Mouse (Mus musculus) embryo, embryonic 9.5 days (tissue): ENCODE results near the gene Aldh16a1.
A peak's percentile ranks its signal among the peaks of the same experiment; 100 is the strongest.
"Not testable (repeated sequence)": the region's sequence is repeated elsewhere in the genome, so short reads cannot be mapped to it uniquely, and the experiment has no call there.

ENCODE experiments used
- DNase-seq: peaks from one replicate; pipeline ENCODE4 v3.0.0-alpha.2; 2017; ENCODE audit errors: extremely low spot score

Gene Aldh16a1

DNA sequence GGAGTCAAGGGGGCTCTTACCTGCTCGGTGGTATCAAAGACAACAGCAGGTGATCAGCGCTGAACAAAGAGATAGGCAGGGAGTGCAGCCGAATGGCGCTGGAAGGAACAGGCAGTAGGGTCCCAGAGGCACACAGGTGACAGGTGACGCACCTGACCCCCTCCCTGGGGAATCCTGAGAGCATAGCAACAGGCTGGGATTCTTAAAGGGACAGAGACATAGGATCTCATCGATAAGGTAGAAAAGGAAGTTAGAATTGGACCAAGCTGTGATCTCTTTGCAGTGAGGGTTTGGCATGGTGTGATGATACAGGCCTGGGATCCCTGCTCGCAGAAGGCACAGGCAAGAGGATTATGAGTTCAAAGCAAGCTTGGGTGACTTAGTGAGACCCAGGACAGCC, 25.1 kb upstream of the Aldh16a1 start, which contains the start of gene Gfy:
Gene Gfy, minus strand, starts transcription at position 101 of the 400 bp plus-strand sequence.
- no peak for DNase-seq

DNA sequence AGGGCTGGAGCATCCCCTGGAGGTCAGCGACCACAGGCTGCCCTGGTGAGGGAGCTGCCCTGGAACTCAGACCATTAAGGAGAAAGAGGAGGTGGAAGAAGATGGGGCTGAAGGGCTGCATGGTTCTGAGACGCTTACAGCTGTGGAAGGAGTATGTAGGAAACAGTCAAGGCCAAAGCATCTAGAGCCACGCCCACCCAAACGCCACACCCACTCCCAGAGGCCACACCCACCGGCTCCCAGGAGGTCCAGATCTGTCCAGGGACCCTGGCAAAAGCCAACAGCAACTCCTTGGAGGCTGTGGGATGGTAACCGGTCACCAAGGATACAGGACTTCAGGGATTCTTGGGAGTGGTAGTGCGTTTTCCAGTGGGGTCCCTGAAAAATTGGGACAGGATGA, 24.2 kb upstream of the Aldh16a1 start:
- no peak for DNase-seq

DNA sequence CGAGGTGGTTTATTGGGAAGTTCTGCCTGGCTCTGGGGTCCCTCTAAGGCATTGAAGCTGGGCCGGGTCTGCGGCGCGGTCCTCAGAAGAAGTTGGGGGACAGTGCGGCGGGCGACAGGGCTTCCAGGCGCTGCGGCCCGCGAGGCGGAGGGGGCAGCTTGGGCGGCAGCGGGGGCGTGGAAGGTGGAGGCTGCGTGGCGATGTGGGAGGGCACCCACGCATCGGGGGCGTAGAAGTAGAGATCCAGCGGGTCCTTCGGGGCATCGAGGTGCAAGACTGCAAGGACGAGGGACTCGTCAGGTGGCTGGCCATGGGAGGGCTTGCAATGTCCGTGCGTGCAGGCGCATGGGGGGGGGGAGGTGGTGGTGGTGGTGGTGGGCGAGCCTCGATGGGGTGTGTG, 22.0 kb upstream of the Aldh16a1 start:
- no peak for DNase-seq

DNA sequence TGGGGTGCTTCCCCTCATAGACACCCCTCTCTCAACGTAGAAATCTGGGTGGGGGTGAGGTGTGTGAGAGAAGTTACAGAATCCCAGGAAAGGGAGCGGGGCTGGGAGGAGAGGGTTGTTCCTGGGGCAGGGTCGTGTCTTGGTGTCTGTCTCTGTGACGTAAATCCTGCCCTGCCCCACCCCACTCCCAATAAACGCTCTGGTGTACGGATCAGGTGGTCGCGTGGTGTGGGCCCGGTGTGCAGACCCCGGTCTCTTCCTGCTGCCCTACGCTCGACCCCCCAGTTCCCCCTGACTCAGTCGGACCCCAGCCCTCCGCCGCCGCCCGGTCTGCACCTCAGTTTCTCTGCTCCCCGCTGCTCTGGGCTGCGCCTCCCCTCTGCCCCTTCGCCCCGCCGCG, 21.5 kb upstream of the Aldh16a1 start:
- DNase-seq = no peak

DNA sequence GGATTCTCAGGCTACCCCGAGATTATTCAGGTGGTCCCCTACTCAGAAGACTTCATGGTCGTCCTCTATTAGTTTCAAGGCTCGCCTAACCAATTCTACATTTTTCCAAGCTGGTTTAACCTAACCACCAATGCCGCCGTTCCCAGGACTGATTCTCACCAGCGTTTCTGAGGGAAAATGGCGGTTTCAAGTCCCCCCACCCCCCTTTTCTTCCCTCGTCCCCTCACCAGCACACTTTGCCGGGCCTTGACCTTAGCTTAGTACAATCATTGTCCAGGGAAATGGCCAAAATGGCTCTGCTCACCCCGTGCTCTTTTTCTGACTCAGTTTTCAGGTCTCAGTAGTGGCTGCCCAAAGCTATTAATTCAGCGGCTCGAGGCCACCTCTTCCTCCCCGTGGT, 21.0 kb upstream of the Aldh16a1 start:
- DNase-seq = no peak

DNA sequence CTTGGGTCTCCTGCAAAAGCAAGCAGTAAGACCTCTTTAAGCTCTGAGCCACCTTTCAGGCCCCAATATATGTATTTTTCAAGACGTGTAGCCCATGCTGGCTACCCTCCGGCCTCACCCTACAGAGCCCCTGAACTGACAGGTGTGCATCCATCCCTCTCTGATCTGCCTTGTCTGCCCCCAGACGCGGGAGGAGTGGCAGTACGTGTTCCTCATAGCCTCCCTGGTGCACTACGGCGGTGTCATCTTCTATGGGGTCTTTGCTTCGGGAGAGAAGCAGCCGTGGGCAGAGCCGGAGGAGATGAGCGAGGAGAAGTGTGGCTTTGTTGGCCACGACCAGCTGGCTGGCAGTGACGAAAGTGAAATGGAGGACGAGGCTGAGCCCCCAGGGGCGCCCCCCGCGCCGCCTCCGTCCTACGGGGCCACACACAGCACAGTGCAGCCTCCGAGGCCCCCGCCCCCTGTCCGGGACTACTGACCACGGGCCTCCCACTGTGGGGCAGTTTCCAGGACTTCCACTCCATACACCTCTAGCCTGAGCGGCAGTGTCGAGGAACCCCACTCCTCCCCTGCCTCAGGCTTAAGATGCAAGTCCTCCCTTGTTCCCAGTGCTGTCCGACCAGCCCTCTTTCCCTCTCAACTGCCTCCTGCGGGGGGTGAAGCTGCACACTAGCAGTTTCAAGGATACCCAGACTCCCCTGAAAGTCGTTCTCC, 20.3 kb upstream of the Aldh16a1 start:
- DNase-seq = no peak

DNA sequence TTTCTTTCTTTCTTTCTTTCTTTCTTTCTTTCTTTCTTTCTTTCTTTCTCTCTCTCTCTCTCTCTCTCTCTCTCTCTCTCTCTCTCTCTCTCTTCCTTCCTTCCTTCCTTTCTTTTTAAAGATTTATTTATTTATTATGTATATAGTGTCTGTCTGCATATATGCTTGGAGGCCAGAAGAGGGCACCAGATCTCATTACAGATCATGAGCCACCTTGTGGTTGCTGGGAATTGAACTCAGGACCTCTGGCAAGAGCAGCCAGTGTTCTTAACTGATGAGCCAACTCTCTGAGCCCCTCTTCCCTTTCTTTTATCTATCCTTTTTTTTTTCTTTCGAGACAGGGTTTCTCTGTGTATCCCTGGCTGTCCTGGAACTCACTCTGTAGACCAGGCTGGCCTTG, 19.4 kb upstream of the Aldh16a1 start:
- not testable (repeated sequence) for DNase-seq

DNA sequence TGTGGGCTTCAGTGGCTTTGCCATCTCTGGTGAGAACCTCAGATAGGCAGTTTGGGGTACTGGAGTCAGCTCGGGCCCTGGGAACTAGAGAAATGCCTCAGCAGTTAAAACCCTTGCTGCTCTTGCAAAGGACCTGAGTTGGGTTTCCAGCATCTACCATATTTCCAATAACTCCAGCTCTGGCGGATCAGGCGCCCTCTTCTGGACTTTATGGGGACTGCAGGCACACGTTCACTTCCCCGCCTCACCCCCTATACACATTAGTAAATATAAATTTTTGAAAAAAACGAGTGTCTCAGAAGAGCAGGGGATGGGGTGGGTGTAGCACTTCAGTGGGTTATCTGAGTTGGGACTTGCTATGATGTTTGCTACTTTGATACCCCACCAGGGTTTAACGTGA, 18.6 kb upstream of the Aldh16a1 start:
- DNase-seq = no peak

DNA sequence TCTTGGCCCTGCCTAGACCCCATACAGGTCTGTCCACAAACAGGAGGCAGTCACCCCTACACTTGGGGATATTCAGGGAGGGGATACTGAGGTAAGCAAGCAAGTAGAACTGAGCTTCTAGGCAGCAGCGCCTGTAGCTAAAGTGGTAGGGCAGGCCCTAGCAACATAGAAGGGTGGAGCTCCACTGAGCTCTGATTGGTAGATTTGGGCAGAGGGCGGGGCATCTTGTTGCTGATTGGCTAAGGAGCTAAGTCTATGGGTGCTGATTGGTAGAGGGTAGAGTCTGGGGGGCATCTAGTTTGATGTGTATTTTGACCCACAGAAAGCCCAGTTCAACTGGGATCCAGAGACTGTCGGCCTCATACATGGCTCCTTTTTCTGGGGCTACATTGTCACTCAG, 15.1 kb upstream of the Aldh16a1 start:
- no peak for DNase-seq

DNA sequence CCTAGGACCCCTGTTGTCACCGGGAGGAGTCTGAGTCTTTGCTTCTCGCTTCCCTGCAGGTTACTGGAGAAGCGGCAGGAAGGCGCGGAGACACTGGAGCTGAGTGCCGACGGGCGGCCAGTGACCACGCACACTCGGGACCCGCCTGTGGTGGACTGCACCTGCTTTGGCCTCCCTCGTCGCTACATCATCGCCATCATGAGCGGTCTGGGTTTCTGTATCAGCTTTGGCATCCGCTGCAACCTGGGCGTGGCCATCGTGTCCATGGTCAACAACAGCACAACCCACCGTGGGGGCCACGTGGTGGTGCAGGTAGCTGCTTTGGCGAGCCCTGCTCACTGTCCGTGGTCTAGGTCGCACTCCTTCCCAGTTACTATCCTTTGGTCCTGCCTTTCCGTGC, 14.3 kb upstream of the Aldh16a1 start:
- no peak for DNase-seq

DNA sequence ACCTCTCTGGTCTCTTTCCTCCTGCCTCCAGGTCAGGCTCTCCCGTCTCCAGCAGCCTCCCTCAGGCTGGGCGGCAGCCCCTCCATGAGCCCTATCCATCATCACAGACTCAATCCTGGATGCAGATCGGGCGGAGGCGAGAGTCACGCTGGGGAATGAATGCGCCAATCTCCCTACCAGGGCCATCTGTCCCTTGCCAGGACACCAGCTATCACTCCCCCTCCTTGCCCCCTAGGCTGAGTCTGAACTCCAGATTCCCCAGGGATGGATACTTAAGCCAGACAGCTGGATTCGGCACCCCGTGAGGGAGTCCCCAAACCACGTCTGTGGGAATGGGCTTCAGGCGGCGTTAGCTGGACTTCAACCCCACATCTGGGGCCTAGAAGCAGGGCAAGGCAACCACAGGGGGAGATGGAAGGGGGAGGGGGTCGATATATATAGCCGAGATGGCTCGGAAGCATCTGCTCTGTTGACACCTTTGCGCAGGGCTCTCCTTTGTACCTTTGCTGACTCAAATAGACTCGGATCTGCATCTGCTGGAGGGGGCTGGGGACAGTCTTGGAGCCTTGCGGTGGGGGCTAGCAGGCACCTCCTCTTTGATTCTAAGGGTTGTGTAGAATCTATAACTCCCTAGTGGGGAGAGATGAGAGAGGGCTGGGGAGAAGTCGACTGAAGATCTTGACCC, 13.5 kb upstream of the Aldh16a1 start:
- DNase-seq = no peak

DNA sequence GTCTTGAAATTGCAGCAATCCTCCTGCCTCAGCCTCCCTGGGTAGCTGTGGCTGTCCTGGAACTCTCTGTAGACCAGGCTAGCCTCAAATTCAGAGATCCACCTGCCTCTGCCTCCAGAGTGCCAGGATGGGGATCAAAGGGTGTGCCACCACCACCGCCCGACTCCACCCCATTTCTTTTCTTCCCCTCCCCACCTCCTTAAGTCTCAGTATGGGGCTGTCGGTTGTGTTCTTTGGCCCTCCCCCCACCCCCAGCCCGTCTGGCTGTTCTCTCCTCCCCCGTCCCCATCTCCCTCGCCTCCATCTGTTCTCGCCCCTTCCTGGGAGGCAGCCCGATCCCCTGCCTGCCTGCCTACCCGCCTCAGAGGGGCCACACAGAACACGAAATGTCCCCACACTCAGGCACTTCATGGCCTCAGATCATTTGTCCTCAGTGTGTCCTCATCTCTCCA, 12.6 kb upstream of the Aldh16a1 start:
- no peak for DNase-seq

DNA sequence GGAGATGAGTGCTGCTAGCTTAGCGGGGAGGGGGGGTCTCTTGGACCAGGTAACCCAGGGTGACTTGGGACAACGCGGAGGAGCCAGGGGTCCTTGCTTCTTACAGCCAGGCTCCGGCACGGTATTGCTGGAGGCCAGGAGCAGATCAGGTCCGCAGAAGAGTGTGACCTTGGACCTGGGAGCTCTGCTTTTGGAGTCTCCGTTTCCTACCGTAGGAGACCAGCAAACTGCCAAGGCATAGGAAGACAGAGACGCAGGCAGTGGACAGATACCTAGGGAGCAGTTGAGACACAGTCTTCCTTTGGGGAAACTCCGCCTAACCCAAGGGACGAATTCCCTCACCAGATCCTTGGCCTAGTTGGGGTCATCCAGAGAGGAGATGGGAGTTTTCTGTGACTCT, 11.3 kb upstream of the Aldh16a1 start:
- no peak for DNase-seq

DNA sequence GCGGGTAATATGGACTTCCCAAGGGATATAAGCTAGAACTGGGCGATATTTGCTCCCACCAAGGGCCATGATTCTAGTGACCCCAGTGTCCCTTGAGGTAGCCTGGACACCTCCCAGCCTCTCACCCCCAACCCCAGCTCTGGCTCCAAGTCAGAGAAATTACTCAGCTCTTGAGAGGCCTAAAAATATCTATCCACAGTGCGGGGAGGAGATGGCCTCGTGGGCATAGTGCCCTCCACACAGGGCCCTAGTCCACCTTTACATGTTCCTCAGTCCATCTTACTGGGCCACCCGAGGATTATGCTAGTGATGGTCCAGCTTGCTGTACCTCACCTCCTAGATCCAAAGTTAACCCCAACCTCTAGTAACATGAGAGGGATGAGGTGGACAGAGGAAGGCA, 10.4 kb upstream of the Aldh16a1 start:
- no peak for DNase-seq

DNA sequence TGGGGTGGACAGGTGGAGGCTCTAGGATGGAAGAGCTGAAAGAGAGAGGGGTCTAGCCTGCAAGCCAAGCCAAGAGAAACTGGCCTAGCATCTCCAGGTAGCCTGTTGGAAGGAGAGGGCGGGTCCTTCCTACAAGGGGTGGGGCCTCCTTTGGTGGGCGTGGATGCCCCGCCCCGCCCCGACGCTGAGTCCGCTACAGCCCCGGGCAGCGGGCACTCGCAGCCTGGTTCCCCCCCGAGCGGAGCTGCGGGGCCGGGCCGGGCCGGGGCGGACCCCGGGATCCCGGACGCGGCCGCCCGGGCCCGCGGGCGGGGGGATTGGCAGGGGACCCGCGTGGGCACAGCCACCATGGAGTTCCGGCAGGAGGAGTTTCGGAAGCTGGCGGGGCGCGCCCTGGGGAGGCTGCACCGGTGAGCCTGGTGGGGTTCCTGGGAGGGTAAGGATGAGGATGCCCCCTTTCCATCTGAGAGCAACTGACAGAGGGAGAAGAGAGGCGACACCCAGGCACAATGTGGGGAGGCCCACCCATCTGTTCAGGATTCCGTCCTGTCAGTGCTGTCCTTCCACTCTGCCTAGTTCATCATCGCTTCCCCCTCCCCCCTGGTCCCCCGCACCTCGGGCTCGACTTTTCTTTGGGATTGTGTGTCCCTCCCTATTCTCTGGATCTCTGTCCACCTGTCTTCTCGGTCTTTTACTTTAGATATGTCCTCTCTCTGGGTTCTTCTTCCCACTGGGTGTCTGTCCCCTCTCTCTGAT, 9.5 kb upstream of the Aldh16a1 start, which contains the start of gene Slc17a7:
Gene Slc17a7, plus strand, starts transcription at position 215 of the 756 bp plus-strand sequence.
- DNase-seq = no peak

DNA sequence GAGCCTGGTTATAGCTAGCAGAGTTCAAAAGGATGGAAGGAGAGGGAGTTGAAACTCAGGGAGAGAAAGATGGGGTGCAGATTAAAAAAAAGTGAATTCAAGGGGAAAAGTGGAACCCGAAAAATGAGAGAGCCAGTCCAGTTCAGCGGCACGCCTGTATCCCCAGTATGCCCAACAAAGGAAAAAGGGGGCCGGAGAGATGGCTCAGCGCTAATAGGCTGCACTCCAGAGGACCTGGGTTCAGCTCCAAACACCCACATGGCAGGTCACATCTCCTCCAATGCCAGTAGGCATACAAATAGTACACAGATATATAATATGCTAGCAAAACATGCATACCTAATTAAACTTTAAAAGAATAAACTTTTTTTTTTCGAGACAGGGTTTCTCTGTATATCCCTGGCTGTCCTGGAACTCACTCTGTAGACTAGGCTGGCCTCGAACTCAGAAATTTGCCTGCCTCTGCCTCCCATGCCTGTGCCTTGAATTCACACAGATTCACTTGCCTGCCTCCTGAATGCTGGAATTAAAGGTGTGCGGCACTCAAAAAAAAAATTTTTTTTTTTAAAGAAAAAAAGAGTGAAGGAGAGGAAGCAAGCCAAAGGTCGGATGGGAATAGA, 8.7 kb upstream of the Aldh16a1 start:
- DNase-seq = no peak

DNA sequence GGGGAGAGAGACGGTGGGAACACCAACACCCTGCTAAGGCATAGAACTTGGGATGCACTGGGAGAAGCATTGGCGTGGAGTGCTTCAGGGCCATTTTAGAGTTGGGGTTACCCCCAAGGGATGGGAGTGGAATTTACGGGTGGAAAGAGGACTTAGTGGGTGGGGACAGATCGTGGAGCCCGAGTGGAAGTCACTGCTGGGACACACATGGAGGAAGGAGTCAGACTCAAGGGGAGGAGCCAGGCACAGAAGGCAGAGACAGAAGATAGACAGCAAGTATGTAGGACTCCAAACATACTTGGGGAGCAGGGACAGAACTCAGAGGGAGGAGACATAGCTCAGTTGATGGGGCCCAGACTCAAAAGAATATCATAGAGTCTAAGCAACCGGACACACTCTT, 8.2 kb upstream of the Aldh16a1 start:
- no peak for DNase-seq

DNA sequence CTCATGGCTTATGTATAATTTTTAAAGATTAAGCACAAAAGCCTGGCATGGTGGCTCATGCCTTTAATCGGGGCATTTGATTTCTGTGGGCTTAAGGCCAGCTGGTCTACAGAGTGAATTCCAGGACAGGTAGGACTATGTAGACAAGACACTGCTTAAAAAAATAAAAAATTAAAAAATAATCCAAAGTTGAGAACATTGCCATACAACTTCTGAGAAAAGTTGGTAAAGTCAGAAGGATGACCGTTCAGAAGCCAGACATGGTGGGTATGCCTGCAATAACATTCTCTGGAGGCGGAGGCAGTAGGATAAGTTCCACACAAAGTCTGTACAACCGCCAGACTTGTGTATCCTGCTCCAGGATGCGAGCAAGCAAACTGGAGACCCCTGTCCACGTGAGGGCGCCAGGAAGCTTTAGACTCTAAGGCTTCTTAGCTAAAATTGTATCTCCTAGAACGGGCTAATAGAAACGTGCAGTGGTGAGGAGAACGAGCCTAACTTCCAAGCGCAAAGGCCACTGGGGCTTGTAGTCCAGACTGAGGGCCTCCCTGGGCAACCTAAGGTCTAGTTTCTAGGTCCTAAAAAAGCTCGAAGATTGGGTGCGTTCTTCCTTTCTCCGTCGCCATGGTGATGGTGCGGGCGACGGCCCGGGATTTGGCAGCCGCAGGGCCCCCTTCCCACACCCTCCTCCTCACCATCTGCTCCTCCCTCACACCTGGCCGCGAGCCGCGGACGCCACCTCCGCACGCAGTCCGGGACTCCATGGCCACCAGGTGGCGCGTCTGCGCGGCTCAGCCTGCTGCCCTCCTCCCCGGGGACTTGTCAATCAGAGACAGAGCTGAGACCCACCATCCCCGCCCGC, 7.5 kb upstream of the Aldh16a1 start:
- DNase-seq = peak; percentile 91

DNA sequence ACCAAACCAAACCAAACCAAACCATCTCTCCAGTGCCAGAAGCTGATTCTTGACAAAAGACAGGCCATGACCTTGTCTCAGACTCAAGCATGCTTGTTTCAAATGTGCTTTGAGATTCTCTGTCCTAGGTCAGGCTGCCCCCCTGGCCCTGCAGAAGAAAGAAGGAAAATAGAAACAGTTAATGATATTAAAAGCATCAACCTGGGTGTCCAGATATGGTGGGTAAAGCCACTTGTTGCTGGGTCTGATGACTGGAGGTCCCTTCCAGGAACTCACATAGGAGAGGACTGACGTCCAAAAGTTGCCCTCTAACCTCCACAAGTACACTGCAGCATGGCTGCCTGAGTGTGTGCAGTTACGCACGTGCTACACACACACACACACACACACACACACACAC, 6.5 kb upstream of the Aldh16a1 start:
- no peak for DNase-seq

DNA sequence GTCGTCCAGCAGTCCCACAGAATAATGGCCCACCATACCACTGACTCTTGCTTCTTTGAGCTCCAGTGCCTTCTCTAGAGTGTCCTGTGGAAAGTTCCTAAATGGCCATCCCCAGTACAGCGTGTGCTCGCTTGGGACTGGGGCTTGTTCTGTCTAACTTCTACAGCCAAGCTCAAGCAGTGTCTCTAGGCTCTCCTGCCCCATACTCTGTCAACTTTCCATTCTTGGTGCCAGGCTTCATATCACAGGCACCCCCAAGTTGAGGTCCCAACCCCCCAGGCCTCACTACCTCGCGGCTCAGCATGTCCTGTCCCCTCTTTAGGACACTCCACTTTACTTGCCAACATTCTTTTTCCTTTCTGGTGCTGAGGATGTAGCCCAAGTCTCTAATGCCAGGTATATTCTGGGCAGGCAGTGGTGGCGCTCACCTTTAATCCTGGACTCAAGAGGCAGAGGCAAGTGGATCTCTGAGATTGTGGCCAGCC, 6.0 kb upstream of the Aldh16a1 start:
- no peak for DNase-seq

DNA sequence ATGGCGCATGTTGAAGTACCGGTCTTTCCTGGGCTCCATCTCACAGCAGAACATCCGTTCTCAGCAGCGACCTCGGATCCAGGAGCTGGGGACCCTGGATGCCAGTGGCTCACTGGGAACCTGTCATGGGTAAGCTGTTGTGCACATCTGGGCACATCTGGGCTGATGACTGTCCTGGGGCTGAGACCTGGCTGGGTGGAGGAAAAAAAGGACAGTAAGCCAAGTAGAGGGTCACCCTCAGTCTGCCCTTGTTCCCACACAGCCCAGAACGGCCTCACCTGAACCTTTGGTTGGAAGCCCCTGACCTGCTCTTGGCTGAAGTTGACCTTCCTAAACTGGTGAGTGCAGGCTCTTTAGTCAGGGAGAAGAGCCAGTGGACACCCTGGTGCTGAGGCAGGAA, 4.6 kb upstream of the Aldh16a1 start:
- no peak for DNase-seq
